Mouse (Mus musculus) layer of hippocampus, adult 9-10 months (tissue): ENCODE results near the gene 4930404H24Rik.

ENCODE experiments used
- DNase-seq: peaks from one replicate; pipeline ENCODE4 v3.0.0; 2022; ENCODE audit warnings: low spot score

4930404H24Rik gene

DNA sequence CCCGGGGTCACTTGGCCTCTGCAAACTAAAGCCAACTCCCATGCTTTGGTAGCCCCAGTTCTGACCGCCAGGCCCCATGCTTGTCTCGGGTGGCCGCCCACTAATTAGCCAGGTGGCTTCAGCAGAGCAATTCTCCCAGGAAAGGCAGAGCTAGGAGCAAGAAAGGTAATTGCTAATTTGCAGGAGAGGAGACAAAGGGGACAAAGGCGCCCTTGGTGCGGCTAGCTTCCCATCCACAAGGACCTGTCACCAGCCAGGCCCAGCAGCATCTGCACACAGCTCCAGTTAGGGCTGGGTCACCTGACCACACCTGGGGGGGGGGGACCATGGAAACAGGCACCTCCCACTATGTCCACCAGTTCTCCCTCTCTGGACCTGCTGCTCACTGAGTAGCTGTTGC, 19.0 kb downstream of the 4930404H24Rik start:
- DNase-seq: no peak

DNA sequence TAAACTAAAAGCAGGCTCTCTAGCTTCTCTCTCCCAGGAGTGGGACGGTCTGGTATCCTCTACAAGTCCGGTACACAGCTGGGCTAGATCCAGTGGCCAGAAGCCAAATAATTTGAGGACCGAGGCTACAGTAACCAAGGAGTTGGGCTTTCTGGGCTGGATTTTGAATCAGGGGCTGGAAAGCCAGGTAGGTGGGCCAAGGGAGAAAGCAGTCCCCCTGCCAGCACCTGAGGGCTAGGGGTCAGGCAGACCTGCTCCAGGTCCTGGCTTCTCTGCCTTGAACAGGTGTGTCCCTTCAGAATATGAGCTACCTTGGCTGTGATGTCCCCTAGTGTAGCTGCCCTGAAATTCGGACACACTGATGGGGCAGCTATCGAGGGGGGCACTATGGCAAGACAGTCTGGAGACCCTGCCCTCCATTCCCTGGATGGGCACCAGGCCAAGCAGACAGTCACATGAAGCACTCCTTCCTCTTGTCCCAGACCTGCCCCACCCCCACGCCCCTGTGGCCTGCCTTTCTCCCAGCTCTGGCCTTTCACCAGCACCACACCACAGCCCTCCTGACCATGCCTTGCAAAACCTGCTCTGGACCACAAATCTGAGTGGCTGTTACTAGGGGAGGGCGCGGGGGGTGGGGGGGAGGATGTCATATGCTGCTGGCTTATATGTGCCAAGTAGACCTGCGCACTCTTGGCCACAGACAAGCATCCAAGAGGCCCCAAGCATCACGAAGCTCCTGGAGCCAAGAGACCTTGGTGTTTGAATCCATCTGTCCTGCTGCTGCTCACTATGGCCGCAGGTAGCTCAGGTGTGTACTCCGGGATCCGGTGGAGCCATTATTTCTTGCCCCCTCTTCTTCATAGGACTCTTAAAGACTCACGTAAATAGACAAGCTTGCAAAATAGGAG, 20.1 kb downstream of the 4930404H24Rik start:
- no peak for DNase-seq

DNA sequence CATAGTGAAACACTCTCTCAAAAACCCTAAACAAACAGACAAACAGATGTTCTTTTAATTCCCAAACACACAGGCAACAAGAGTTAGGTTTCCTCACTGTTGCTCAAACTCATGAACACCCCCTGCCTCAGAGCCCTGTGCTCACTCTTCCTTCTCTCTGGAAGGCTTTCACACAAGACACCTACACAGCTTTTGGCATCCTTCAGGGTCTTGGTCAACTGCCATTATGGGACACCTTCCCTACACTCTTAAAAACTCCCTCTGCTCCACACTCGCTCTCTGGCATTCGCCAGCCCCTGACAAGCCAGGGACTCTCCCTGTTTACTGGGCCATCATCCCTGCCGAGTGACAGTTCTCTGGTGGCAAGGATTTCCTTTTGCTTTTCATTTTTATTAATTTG, 21.4 kb downstream of the 4930404H24Rik start:
- DNase-seq: no peak

DNA sequence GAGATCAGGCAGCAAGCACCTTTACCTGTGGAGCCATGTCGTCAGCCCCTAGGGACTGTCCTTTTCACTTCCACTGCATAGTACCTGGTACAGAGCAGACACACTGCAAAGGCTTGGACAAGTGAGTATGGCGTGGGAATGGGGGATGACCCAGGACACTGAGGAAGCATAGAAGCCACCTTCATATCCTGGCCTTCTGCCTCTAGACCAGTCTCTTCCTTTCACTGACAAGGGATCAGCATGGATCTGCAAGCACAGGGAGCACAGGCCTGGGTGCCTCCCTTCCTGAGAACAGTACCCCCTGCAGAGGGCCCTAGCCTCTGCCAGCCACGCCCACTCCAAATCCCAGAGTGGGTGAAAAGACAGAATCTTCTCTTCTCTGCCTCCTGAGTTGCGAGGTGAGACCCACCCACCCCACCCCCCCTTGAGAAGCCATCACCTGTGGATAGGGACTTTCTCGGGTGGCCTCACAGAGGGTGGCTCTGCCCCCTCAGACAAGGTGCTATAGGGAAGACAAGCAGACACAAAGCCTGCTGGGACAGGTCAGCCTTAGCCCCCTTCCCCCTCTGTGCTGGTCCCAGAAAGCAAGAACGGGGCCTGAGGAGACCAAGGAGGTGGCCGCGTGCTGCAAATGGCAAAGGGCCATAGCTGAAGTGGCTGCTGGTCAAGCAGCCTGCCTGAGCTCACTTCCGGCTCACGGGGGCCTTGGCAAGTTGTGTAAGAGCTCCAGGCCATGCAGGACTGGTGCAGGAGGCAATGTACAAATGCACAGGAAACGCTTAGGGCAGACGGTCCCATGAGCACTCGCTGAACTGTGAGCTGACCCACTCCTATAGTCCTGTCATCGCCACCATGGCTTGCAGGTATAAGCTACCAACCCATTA, 22.1 kb downstream of the 4930404H24Rik start:
- no peak for DNase-seq

DNA sequence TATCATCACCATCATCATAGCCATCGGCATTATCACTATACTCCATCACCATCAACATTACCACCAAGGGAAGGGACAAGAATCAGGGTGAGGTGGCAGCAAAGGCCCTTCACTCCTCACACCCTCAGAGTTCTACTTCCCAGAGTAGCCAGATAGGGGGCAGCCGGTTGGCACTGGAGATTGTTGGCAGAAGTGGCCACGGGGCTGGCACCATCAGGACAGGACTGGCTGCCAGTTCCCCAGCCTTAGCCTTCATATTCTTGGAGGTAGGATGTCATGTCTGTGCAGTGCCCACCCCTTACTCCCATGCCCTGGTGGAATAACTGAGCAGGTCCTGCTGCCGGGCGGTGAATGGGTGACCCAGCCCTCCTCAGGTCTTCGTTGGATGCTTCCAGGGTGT, 23.0 kb downstream of the 4930404H24Rik start:
- DNase-seq: no peak

DNA sequence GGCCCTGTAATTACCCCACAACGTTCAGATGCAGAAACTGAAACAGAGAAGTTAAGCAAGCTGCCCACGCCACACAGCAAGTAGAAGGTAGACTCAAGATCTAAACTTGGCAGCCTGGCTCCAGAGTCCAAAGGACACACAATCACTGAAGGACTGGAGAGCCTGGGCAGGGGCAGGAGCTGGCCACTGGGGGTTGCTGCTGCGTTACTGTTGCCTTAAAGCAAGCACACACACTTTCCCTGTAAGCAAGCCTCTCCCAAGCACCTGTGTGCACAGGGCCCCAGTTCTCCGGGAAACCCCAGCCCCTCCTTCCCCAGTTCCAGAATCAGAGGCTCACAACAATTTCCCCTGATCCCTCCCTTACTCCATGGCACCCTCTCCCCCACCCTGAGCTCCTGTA, 24.4 kb downstream of the 4930404H24Rik start:
- DNase-seq: no peak

DNA sequence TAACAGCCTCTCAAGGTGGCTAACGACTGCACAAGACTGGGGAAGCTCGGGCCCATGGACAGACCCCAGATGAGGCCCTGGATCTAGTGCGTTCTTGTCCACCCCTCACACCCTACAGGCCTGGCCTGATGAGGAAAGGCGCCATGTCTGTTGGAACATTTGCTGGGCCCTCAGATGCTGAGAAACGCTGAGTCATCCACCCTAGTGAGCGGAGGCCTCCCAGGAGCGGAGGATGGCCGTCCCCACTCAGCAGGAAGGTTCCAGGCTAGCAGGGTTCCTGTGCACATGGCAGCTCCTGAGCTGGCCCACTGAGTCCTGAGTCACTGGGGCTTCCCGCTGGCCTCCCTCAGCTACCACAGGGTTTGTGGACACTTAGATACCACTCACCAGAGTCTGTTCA, 27.5 kb downstream of the 4930404H24Rik start:
- DNase-seq: no peak

DNA sequence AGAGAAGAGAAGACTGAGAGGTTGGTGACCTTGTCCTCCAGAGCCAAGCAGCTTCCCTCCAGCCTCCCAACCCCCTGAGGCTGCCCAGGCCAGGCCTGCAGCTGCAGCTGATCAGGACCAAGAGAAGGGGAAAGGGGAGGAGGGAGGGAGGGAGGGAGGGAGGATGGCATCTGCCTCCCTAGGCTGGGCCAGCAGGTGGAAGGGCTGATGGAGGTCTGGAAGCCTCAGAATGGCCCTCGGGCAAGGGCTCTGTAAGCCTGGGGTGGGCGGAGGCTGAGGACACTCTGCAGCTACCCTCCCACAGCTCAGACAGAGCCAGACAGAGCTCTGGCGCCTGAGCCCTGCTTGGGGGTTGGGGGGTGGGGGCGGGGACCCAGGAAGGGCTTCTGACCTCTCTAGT, 29.7 kb downstream of the 4930404H24Rik start:
- no peak for DNase-seq

DNA sequence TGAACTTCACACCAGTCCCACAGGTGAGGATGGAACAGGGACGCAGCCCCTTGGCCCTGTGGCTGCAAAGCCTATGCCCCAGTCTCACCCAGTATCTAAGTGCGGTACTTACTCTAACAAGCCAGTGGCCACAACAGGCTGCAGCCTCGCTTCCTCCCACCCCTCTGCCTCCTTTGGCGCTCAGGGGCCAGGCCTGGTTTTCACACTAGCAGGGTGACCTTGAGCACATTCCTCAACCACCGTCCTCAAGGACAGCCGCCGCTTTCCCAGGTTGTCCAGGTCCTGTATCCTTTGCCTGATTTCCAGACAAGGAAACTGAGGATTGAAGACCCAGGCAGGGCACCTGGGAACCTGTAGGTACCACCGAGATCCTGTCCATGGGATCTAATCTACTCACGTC, 30.6 kb downstream of the 4930404H24Rik start:
- DNase-seq: no peak

DNA sequence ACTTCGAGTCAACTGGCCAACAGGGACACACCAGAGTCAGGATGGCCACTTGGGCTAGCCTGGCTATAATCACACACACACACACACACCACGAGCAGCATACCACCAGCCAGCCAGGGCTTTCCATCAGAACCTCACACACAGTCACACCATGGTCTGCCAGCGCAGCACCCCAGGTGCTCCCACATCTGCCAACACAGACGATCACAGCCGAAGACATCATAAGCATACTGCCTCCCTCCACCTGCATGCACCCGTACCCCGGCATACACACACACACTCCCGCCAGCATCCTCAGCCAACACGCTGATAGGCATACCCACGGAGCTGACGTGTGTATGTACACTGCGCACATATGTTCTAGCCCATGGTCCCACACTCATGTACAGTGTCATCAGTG, 31.1 kb downstream of the 4930404H24Rik start:
- DNase-seq: no peak

DNA sequence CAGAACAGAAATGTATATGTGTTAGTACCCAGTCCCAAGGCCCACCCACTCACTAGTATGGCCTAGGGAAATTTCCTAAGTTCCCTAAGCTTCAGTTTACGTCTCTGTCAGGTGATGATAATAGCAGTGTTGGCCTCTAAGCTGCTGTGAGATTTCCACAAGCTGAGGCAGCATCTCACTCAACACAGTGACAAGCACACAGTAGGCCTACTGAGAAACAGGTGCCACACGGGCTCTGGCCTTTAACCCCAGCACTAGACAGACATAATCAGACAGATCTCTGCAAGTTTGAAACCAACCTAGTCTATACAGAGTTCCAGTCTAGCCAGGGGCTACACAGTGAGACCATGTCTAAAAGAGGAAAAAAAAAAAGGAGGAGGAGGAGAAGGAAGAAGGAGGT, 32.1 kb downstream of the 4930404H24Rik start:
- no peak for DNase-seq

DNA sequence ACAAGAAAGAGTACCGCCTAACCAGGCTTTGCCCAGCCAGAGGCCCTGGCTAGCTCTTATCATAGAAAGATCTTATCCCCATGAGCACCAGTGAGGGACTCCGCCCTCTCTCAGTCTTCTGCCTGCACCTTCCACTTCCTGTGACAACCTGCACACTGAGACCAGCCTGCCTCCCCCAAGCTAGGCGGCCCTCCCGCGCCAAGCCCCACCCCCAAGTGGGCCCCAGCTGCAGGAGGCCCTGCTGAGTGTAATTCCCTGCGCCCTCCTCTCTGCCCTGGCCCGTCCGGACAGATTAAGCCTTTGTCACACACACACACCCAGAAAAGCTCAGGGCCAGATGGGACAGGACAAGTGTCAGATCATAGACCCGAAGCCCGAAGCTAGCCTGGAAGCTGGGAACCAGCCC, 33.3 kb downstream of the 4930404H24Rik start:
- no peak for DNase-seq

DNA sequence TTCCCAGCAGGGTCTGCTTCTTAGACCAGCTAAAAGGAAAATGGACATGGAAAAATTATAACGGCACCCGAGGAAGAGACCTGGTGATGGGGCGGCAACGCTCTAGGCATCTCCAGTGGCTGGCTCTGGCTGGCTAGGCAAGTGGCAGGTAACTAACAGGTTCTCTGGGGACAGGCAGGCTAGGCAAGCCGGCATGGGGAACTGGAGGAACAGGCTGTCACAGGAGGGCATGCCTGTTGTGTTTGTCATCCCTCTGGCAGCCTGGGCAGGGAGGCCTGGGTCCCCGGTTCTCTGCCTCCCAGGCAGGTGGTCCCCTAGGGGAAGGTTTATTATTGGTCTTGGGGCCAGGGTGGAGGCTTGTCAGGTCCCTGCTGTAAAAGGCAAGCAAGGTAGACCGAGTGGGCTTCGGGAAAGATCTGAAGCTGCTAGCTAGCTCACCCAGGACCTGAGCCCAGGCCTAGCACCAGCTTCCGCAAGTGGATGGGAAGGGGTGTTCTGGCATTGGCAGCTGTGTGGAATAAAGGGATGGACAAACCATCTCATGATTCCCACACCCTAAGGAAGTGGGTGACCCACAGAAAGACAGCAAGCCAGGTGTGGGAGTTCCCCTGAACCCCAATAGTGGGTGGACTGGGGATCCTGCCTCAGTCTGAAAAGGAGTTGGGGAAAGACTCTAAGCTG, 34.4 kb downstream of the 4930404H24Rik start:
- no peak for DNase-seq

DNA sequence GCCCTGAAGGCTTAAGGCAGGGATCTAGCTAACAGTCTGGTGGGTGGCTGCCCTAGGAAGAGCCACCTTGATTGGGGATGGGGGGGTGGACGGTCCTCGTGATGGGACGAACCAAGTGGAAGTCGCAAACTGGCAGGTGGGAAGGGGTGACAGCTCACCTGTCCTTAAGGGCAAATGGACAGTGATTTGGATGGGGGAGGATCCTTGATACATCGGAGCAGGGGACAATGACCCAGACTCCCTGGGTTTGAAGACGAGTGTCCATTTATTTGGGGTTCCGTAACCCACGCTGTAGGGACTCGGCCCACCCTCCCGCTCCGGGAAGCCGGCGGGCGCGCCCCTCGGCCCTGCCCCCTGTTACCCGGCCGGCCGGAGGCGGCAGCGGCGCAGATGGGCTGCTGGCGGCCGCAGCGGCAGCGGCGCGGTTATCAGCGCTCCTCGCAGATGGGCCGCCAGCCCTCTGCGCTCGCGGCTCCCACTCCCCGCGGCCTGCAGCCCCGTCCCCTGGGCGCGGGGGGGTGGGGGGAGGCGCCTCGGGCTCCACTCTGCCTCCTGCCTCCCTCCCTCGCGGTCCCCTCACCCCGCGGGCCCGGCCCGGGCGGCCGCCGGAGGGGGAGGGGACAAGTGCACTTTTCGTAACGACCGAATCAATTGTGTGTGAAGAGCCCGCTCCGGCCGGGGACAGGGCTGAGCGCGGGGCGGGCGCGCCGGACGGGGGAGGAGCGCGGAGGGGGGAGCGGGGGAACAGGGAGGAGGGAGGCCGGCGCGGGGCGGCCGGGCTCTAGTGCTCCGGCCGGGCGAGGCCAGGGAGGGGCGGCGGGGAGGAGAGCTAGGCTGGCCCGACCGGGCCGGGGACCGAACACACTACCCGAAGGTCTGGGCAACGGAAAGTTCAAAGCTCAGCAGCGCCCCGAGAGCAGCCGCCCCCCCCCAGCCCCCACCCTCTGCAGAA, 35.3 kb downstream of the 4930404H24Rik start:
- DNase-seq: no peak

DNA sequence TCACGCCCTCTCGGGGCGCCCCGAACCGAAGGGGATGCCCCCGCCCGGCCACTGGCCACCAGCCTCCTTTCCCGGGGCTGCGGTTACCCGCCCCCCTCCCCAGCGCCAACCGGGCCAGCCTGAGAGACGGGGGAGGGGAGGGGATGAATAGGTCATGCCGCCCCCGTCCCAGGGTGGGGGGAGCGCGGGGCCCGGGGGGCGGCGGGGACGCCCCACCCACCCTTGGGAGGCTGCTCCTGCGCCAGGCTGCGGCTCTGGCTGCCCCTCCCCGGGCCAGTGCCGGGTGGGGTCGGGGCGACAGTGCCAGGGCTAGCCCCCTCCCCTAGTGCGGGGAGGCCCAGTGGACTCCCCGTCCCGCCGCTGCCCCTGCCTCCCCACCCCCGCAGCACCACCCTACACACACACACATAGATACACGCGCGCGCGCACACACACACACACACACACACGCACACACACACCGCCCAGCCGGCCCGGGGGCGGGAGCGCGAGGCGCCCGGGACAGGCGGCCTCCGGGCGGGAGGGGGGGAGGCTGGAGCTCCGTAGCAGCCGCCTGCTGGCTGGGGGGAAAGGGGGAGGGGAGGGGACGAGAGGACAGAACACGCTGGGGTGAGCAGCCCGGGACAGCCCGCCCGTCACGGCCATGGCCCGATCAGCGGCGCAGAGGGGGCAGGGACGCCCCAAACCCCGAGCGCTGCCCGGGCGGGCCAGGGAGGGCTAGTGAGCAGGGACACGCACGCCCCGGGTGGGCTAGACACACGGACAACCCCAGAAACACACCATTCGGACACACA, 36.2 kb downstream of the 4930404H24Rik start:
- no peak for DNase-seq

DNA sequence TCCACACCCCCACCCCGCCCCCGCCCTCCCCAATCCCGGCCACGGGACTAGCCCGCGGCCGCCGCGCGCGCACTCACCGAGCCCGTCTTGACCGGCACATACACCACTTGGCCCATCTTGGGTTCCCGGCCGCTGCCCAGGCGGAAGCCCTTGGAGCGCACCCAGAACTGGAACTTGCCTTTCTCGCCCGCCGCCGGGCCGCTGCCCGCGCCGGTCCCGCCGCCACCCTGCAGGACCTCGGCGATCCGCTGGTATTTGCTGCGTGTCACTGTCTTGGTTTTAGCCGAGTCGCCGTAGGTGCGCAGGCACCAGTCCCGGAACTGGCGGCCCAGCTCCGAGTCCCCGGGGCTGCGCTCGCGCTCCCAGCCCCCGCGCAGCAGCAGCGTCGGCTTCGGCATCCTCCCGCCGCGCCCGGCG, 36.8 kb downstream of the 4930404H24Rik start:
- no peak for DNase-seq

DNA sequence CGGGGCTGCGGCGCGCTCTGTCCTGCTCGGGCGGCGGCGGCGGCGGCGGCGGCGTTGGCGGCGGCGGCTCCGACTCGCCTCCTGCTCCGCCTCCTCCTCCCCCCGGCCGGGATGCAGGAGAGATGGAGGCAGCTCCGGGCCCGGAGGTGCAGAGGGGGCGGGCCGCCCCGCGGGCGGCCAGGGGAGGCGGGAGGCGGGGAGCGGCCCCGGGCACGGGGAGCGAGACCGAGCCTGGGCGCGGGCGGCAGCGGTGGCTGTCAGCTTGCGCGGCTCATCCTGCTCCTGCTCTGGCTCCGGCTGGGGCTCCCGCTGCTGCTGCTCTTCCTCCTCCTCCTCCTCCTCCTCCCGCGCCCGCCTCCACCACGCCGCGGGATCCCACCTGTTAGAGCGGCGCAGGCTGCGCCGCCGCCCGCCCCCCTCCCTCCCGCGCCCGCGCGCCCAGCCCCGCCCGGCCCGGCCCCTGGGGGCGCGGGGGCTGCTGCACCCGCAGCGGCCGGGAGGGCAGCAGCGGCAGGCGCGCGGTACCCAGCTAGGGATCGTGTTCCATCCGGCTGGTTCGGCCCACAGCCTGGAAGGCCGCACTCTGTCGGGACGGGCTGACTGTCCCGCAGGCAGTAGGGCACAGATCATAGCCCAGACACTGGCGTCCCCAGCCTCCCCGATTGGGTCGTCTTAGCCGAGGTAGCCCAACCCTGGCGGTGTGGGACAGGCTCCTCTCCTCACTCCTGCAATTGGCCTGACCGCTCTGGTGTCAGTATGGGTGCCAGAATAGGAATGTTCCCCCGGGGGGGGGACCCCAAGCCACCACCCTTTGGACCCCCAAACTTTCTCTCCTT, 37.6 kb downstream of the 4930404H24Rik start, which contains the start of gene Nol4l:
Gene Nol4l, minus strand, starts transcription at position 41 of the 836 bp plus-strand sequence.
- DNase-seq: no peak

DNA sequence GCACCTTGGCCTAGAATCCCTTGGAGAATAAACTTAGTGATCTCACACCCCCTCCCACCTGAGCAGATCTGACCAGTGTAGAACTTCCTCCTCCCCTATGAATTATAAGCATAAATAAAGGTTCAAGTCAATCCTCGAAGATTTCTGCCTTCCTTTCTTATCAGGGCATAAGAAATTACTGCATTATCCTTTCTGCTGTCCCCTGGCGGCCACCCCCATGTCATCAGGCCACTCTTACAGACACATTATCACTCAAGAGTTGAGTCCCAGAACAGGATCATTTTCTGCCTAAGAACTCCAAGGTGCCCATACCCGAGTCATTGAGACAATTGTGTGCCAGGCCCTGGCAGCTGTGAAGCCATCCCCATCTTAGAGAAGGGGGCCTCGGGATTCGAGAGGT, 38.4 kb downstream of the 4930404H24Rik start:
- DNase-seq: no peak

DNA sequence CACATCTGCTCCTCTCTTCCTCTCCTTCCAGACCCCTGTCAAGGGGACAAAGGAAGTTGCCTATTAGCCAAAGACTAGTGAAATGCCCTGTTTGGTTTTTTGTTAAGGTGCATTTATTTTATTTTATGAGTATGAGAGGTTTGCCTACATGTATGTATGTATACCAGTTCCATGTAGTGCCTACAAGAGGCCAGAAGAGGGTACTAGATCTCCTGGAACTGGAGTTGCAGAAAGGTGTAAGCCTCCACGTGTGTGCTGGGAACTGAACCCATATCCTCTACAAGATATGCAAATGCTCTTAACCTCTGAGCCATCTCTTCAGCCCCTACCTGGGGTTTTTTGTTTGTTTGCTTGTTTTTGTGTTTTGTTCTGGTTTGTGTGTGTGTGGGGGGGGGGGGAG, 41.4 kb downstream of the 4930404H24Rik start:
- DNase-seq: no peak
